Mouse (Mus musculus) kidney, adult 2 months (tissue): ENCODE data around the gene Ocrl. TPM values are rescaled to one million over a fixed set of nuclear protein-coding genes. Genes with fewer than 3 reads are reported as not detected.

Source experiments
- DNase-seq: peaks from one replicate; pipeline ENCODE4 v3.0.0; 2021
- H3K27ac ChIP-seq: fragments of 200-500 bp; 2 replicates; pipeline ENCODE4 v1.5.1; 2012; ENCODE audit warnings: low read depth, low read length, control low read depth, inconsistent platforms; ENCODE audit not compliant: insufficient read depth
- H3K27me3 ChIP-seq: fragments of 200-500 bp; replicated peaks from 2 replicates; pipeline ENCODE4 v1.6.1; 2012; ENCODE audit warnings: mild to moderate bottlenecking, moderate library complexity, low read length, inconsistent platforms; ENCODE audit not compliant: control insufficient read depth, insufficient read depth
- H3K36me3 ChIP-seq: fragments of 200-500 bp; 2 replicates; pipeline ENCODE4 v1.6.1; 2012; ENCODE audit warnings: mild to moderate bottlenecking, moderate library complexity, low read length, inconsistent platforms; ENCODE audit not compliant: control insufficient read depth, insufficient read depth
- H3K4me1 ChIP-seq: fragments of 200-500 bp; 2 replicates; pipeline ENCODE4 v1.6.1; 2011; ENCODE audit warnings: low read length; ENCODE audit not compliant: control insufficient read depth, insufficient read depth
- H3K4me3 ChIP-seq: fragments of 200-500 bp; 2 replicates; pipeline ENCODE4 v1.5.1; 2011; ENCODE audit warnings: mild to moderate bottlenecking, low read depth, low read length, control low read depth; ENCODE audit not compliant: insufficient read depth
- CTCF ChIP-seq: fragments of 200-500 bp; conservative IDR thresholded peaks from 2 replicates; pipeline ENCODE4 v1.5.1; 2011; ENCODE audit warnings: low read depth, mild to moderate bottlenecking, control low read depth, low read length, moderate library complexity, mixed read lengths; ENCODE audit not compliant: insufficient read depth, insufficient read length
- POLR2A ChIP-seq: fragments of 200-500 bp; IDR thresholded peaks from one replicate; pipeline ENCODE4 v1.6.1; 2011; ENCODE audit warnings: low read depth, low read length, control low read depth
- WGBS: fragments of 180-500 bp; shearing (Covaris S2); methylation state at CpG from one replicate; pipeline ENCODE4 v1.1.7; 2018; 5-methylcytosine and 5-hydroxymethylcytosine counted together
- polyA plus RNA-seq: library from polyadenylated mRNA; depleted of rRNA; stranded (reverse); fragments of >200 nt; gene quantifications from 2 replicates; pipeline ENCODE4 v1.2.3, GENCODE M21; 2012; rRNA removed

Ocrl gene
- polyA plus RNA-seq, 1 experiment: 10.2 TPM

DNA sequence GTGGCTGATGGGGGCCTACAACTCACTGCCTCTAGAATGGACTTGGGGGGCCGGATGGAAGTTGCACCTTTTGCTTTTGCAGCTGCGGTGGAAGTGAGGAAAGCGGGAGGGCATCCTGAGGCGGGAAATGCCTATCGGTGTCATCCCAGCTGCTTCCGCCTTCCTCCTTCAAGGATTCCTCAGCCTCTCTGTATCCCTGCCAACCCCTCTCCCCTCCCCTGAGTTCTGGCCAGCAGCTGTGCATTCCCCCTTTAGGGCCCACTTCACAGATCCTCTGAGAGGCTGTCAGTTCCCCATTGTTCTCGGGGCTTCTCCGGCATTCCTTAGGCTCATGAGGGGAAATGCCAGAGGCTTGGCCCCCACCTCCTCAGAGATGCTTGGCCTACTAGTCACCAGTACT, 93.9 kb downstream of the Ocrl start:
- Histone ChIP-seq H3K4me1 (no peaks in the 10 kb centered on the region), H3K4me3 (no peak overlapping the region), H3K36me3 (no peaks in the 10 kb centered on the region), H3K27ac (no peak overlapping the region), H3K27me3 (no peaks in the 10 kb centered on the region)
- DNase-seq: peak; percentile 35
- no peak for TF ChIP-seq CTCF
- no peak for TF ChIP-seq POLR2A
- WGBS: 62% methylated on average over 7 of the region's 8 CpGs

DNA sequence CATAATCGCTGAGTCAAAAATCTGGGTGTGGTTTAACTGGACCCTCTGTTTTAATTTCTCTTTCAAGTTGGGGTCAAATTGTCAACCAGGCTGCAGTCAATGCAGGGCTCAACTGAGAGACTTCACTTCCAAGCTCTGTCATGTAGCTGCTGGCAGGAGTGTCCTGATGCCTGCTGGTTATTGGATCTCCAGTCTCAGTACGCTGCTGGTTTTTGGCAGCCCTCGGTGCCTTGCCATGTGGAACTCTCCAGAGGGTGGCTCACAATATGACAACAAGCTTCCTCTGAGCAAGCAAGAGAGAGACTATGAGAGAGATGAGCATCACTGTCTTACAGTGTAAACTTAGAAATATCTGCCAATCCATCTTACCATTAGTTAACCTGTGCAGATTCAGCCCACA, 99.5 kb downstream of the Ocrl start:
- no peak for DNase-seq
- Histone ChIP-seq H3K36me3 (no peaks in the 10 kb centered on the region), H3K27me3 (no peaks in the 10 kb centered on the region), H3K4me3 (no peak overlapping the region), H3K27ac (no peak overlapping the region), H3K4me1 (no peaks in the 10 kb centered on the region)
- 92% methylated on average over 3 of the region's 3 CpGs for WGBS
- no peak for TF ChIP-seq POLR2A

Other genes starting within 250 kb of the Ocrl start
- 0.07 and 0.27 TPM in 2 replicates for gene Smarca1, start 19.4 kb upstream of the Ocrl start, polyA plus RNA-seq
- 8.1 and 10.8 TPM in 2 replicates for gene Apln, start 122.5 kb downstream of the Ocrl start, polyA plus RNA-seq
- 25.8 and 32.5 TPM in 2 replicates for gene Xpnpep2, start 196.3 kb downstream of the Ocrl start, polyA plus RNA-seq
- 1.5 and 6.8 TPM in 2 replicates for gene Sash3, start 234.0 kb downstream of the Ocrl start, polyA plus RNA-seq